In genomic region chr14:120235610-120236009, GRCm38 (mm10) we compare ENCODE assay signal across 23 mouse cellular contexts. TPM values are rescaled to one million over a fixed set of nuclear protein-coding genes. Genes with fewer than 3 reads are reported as not detected.
DNase-seq lines count a peak whose midpoint lies in the region; ATAC-seq and TF ChIP-seq lines count a peak whose summit lies in the region.
"Had no signal": no experiment of that assay in that cellular context is flagged by ENCODE, and none has a peak within 500 bp of the region (broad histone marks: within the 10 kb centered on the region; RNA-seq: fewer than 3 reads in every experiment).

No protein-coding gene starts in this region.

- H3K9ac ChIP-seq in heart, embryonic 11.5 days (ENCODE audit: low read depth, low read length), result no peak overlapping the region
- H3K9ac ChIP-seq in heart, embryonic 12.5 days, result no peak overlapping the region
- no peak overlapping the region for H3K9ac ChIP-seq in intestine, embryonic 14.5 days (ENCODE audit: low read length)
- no peak overlapping the region for H3K9ac ChIP-seq in intestine, embryonic 16.5 days (ENCODE audit: low read depth, low read length)
- H3K9ac ChIP-seq in lung, embryonic 14.5 days, result no peak overlapping the region
- no peak overlapping the region for H3K9ac ChIP-seq in lung, postnatal 0 days (replicated peaks; ENCODE audit: low read depth)
- H3K9ac ChIP-seq in stomach, postnatal 0 days (ENCODE audit: low read length), result no peak overlapping the region
- H3K9ac ChIP-seq: embryonic facial prominence, embryonic 12.5 days; forebrain, embryonic 12.5 days; hindbrain, embryonic 12.5 days; intestine, embryonic 15.5 days had no signal

- no peak overlapping the region for H3K4me3 ChIP-seq in heart, embryonic 11.5 days (ENCODE audit: low read depth, low read length)
- no peak overlapping the region for H3K4me3 ChIP-seq in heart, embryonic 12.5 days
- H3K4me3 ChIP-seq in intestine, embryonic 14.5 days (ENCODE audit: low read depth, low read length), result no peak overlapping the region
- H3K4me3 ChIP-seq in intestine, embryonic 16.5 days (ENCODE audit: low read length), result no peak overlapping the region
- H3K4me3 ChIP-seq in lung, embryonic 14.5 days (ENCODE audit: low read depth, low read length), result no peak overlapping the region
- H3K4me3 ChIP-seq in lung, postnatal 0 days (ENCODE audit: low read depth, low read length), result no peak overlapping the region
- no peak overlapping the region for H3K4me3 ChIP-seq in stomach, postnatal 0 days (ENCODE audit: low read depth, low read length)
- H3K4me3 ChIP-seq: embryonic facial prominence, embryonic 12.5 days; forebrain, embryonic 12.5 days; hindbrain, embryonic 12.5 days; intestine, embryonic 15.5 days had no signal

- peaks cover 13% of the 10 kb centered on the region for H3K4me1 ChIP-seq in heart, embryonic 11.5 days (ENCODE audit: control insufficient read depth, insufficient read depth, low read length)
- peaks cover 30% of the 10 kb centered on the region for H3K4me1 ChIP-seq in heart, embryonic 12.5 days (replicated peaks)
- peaks cover 10% of the 10 kb centered on the region for H3K4me1 ChIP-seq in intestine, embryonic 14.5 days (replicated peaks; ENCODE audit: control insufficient read depth, insufficient read depth, low read length)
- peaks cover 12% of the 10 kb centered on the region for H3K4me1 ChIP-seq in intestine, embryonic 16.5 days (ENCODE audit: control insufficient read depth, insufficient read depth, low read length)
- H3K4me1 ChIP-seq in lung, embryonic 14.5 days (ENCODE audit: insufficient read depth), result 0 out of 2 replicates have a peak, but pooled peaks cover 3% of the 10 kb centered on the region
- no peaks in the 10 kb centered on the region for H3K4me1 ChIP-seq in lung, postnatal 0 days (ENCODE audit: insufficient read depth, low read depth, low read length)
- no peaks in the 10 kb centered on the region for H3K4me1 ChIP-seq in stomach, postnatal 0 days (replicated peaks; ENCODE audit: control insufficient read depth, insufficient read depth)
- H3K4me1 ChIP-seq: embryonic facial prominence, embryonic 12.5 days; forebrain, embryonic 12.5 days had no signal

- TF ChIP-seq CTCF in lung, embryonic 14.5 days (IDR thresholded peaks at IDR 0.05; ENCODE audit: low read depth), result no peak
- no peak for TF ChIP-seq CTCF in lung, postnatal 0 days (IDR thresholded peaks at IDR 0.05)
- TF ChIP-seq CTCF in stomach, postnatal 0 days (IDR thresholded peaks at IDR 0.05; ENCODE audit: low read depth), result no peak

- H3K27me3 ChIP-seq in heart, embryonic 11.5 days (ENCODE audit: control insufficient read depth, insufficient read depth, low read length), result no peaks in the 10 kb centered on the region
- H3K27me3 ChIP-seq in heart, embryonic 12.5 days (replicated peaks), result no peaks in the 10 kb centered on the region
- no peaks in the 10 kb centered on the region for H3K27me3 ChIP-seq in intestine, embryonic 14.5 days (replicated peaks; ENCODE audit: control insufficient read depth, insufficient read depth, low read length)
- no peaks in the 10 kb centered on the region for H3K27me3 ChIP-seq in intestine, embryonic 16.5 days (replicated peaks; ENCODE audit: control insufficient read depth, insufficient read depth, low read length)
- H3K27me3 ChIP-seq in lung, embryonic 14.5 days (ENCODE audit: insufficient read depth, low read length), result no peaks in the 10 kb centered on the region
- H3K27me3 ChIP-seq in lung, postnatal 0 days (replicated peaks; ENCODE audit: insufficient read depth, low read length), result no peaks in the 10 kb centered on the region
- H3K27me3 ChIP-seq in stomach, postnatal 0 days (ENCODE audit: control insufficient read depth, insufficient read depth, low read length), result no peaks in the 10 kb centered on the region
- H3K27me3 ChIP-seq: CH12.LX; embryonic facial prominence, embryonic 12.5 days; forebrain, embryonic 12.5 days; hindbrain, embryonic 12.5 days; intestine, embryonic 15.5 days had no signal

- H3K36me3 ChIP-seq in heart, embryonic 11.5 days (ENCODE audit: control insufficient read depth, insufficient read depth, low read length), result no peaks in the 10 kb centered on the region
- no peaks in the 10 kb centered on the region for H3K36me3 ChIP-seq in heart, embryonic 12.5 days
- no peaks in the 10 kb centered on the region for H3K36me3 ChIP-seq in intestine, embryonic 14.5 days (ENCODE audit: control insufficient read depth, insufficient read depth, low read length)
- no peaks in the 10 kb centered on the region for H3K36me3 ChIP-seq in intestine, embryonic 16.5 days (ENCODE audit: control insufficient read depth, insufficient read depth, low read length)
- no peaks in the 10 kb centered on the region for H3K36me3 ChIP-seq in lung, embryonic 14.5 days (ENCODE audit: insufficient read depth)
- no peaks in the 10 kb centered on the region for H3K36me3 ChIP-seq in lung, postnatal 0 days (ENCODE audit: insufficient read depth, low read length)
- no peaks in the 10 kb centered on the region for H3K36me3 ChIP-seq in stomach, postnatal 0 days (ENCODE audit: control insufficient read depth, insufficient read depth, low read length)
- H3K36me3 ChIP-seq: embryonic facial prominence, embryonic 12.5 days; forebrain, embryonic 12.5 days; hindbrain, embryonic 12.5 days; intestine, embryonic 15.5 days had no signal

- H3K9me3 ChIP-seq in heart, embryonic 11.5 days (replicated peaks; ENCODE audit: control insufficient read depth, low read length), result no peaks in the 10 kb centered on the region
- H3K9me3 ChIP-seq in heart, embryonic 12.5 days (replicated peaks), result no peaks in the 10 kb centered on the region
- H3K9me3 ChIP-seq in intestine, embryonic 14.5 days (ENCODE audit: control insufficient read depth, low read length), result no peaks in the 10 kb centered on the region
- no peaks in the 10 kb centered on the region for H3K9me3 ChIP-seq in intestine, embryonic 16.5 days (ENCODE audit: control insufficient read depth, low read length)
- no peaks in the 10 kb centered on the region for H3K9me3 ChIP-seq in lung, embryonic 14.5 days (ENCODE audit: low read depth, low read length)
- no peaks in the 10 kb centered on the region for H3K9me3 ChIP-seq in lung, postnatal 0 days (ENCODE audit: low read length)
- H3K9me3 ChIP-seq in stomach, postnatal 0 days (ENCODE audit: control insufficient read depth, low read length), result no peaks in the 10 kb centered on the region
- H3K9me3 ChIP-seq: embryonic facial prominence, embryonic 12.5 days; forebrain, embryonic 12.5 days; hindbrain, embryonic 12.5 days; intestine, embryonic 15.5 days had no signal

- H3K27ac ChIP-seq in heart, embryonic 11.5 days (ENCODE audit: low read depth, low read length), result no peak overlapping the region
- H3K27ac ChIP-seq in heart, embryonic 12.5 days (ENCODE audit: poor library complexity, severe bottlenecking), result no peak overlapping the region
- no peak overlapping the region for H3K27ac ChIP-seq in intestine, embryonic 14.5 days (ENCODE audit: low read depth)
- no peak overlapping the region for H3K27ac ChIP-seq in intestine, embryonic 16.5 days (ENCODE audit: low read length)
- H3K27ac ChIP-seq in lung, embryonic 14.5 days (ENCODE audit: low read depth), result no peak overlapping the region
- H3K27ac ChIP-seq in lung, postnatal 0 days (ENCODE audit: low read length), result no peak overlapping the region
- H3K27ac ChIP-seq in stomach, postnatal 0 days (replicated peaks), result no peak overlapping the region
- H3K27ac ChIP-seq: embryonic facial prominence, embryonic 12.5 days; forebrain, embryonic 12.5 days; hindbrain, embryonic 12.5 days; hindbrain, postnatal 0 days; intestine, embryonic 15.5 days had no signal

- TF ChIP-seq EP300 in lung, postnatal 0 days (IDR thresholded peaks at IDR 0.05), result peak; percentile 61
- TF ChIP-seq EP300 in stomach, postnatal 0 days (optimal IDR thresholded peaks at IDR 0.05), result no peak

- WGBS in heart, embryonic 11.5 days (ENCODE audit: insufficient replicate concordance), result 41% methylated on average over 7 of the region's 7 CpGs
- WGBS in heart, embryonic 12.5 days, result 43% methylated on average over 7 of the region's 7 CpGs
- WGBS in intestine, embryonic 14.5 days, result 50% methylated on average over 7 of the region's 7 CpGs
- WGBS in intestine, embryonic 16.5 days, result 68% methylated on average over 7 of the region's 7 CpGs
- WGBS in lung, embryonic 14.5 days, result 47% methylated on average over 7 of the region's 7 CpGs
- 47% methylated on average over 7 of the region's 7 CpGs for WGBS in lung, postnatal 0 days
- WGBS in stomach, postnatal 0 days, result 63% methylated on average over 7 of the region's 7 CpGs

- no peak for ATAC-seq in heart, embryonic 11.5 days (replicated peaks; ENCODE audit: insufficient number of reproducible peaks, low FRiP score, low TSS enrichment)
- ATAC-seq in heart, embryonic 12.5 days (ENCODE audit: insufficient number of reproducible peaks, low FRiP score), result no peak
- ATAC-seq in intestine, embryonic 14.5 days (replicated peaks; ENCODE audit: low FRiP score, low TSS enrichment, low read depth), result no peak
- ATAC-seq in intestine, embryonic 16.5 days, result no peak
- no peak for ATAC-seq in lung, embryonic 14.5 days (ENCODE audit: insufficient read depth)
- ATAC-seq in lung, postnatal 0 days, result peak; percentile 59
- no peak for ATAC-seq in stomach, postnatal 0 days (ENCODE audit: low FRiP score, low TSS enrichment)
- ATAC-seq: activated CD4-positive, CD25-positive, alpha-beta regulatory T cell, adult 4 months; forebrain, embryonic 16.5 days; hindbrain, postnatal 0 days; intestine, embryonic 15.5 days; Patski had no signal

- H3K4me2 ChIP-seq in heart, embryonic 11.5 days, result peak overlapping the region; percentile 8; the same call in 1 of the 2 replicates
- no peak overlapping the region for H3K4me2 ChIP-seq in heart, embryonic 12.5 days
- no peak overlapping the region for H3K4me2 ChIP-seq in intestine, embryonic 14.5 days (ENCODE audit: low read length)
- no peak overlapping the region for H3K4me2 ChIP-seq in intestine, embryonic 16.5 days (ENCODE audit: low read depth, low read length)
- no peak overlapping the region for H3K4me2 ChIP-seq in lung, embryonic 14.5 days
- no peak overlapping the region for H3K4me2 ChIP-seq in lung, postnatal 0 days (replicated peaks; ENCODE audit: low read depth, low read length)
- H3K4me2 ChIP-seq in stomach, postnatal 0 days (replicated peaks; ENCODE audit: low read depth), result no peak overlapping the region
- H3K4me2 ChIP-seq: embryonic facial prominence, embryonic 12.5 days; forebrain, embryonic 12.5 days; hindbrain, embryonic 12.5 days; intestine, embryonic 15.5 days had no signal

- DNase-seq in intestine, embryonic 14.5 days (ENCODE audit: low spot score), result peak; percentile 47
- peak; percentile 21 for DNase-seq in lung, embryonic 14.5 days
- peak; percentile 44 for DNase-seq in lung, postnatal 0 days (ENCODE audit: low spot score)
- DNase-seq in retina, embryonic 14.5 days (ENCODE audit: low spot score), result no peak
- DNase-seq in stomach, postnatal 0 days (ENCODE audit: low spot score), result no peak
- DNase-seq: adrenal gland, postnatal 14 days; cerebellum, adult 11-12 months; cerebellum, adult 9-10 months; cerebellum, postnatal 25 days; gastrocnemius, postnatal 14 days; heart, postnatal 4 days had no signal

RNA-seq across cellular contexts. Expression of gene Mbnl2, which starts 39.9 kb away (rescaled TPM):
- polyA plus RNA-seq in heart, embryonic 11.5 days (2014; fragmentation: Nextera tagmentation; extraction: Ambion mirVana), result 107 and 126 TPM in 2 replicates
- 108 and 114 TPM in 2 replicates for polyA plus RNA-seq in heart, embryonic 12.5 days (2016; fragmentation: Nextera tagmentation; extraction: Ambion mirVana)
- polyA plus RNA-seq in intestine, embryonic 14.5 days (2014; fragmentation: Nextera tagmentation; extraction: Ambion mirVana), result 111 and 118 TPM in 2 replicates
- 114 and 127 TPM in 2 replicates for polyA plus RNA-seq in intestine, embryonic 16.5 days (2015; fragmentation: Nextera tagmentation; extraction: Ambion mirVana)
- 110 and 119 TPM in 2 replicates for polyA plus RNA-seq in lung, embryonic 14.5 days (2014; fragmentation: Nextera tagmentation; extraction: Ambion mirVana)
- 171 and 176 TPM in 2 replicates for polyA plus RNA-seq in lung, postnatal 0 days (2015; fragmentation: Nextera tagmentation; extraction: Ambion mirVana)
- polyA plus RNA-seq in stomach, postnatal 0 days (2015; fragmentation: Nextera tagmentation; extraction: Ambion mirVana), result 101 and 104 TPM in 2 replicates

Comparison
In these comparisons a context has a peak if more than half of its experiments do, and no peak if none do; other contexts are left out.
1. DNase-seq: peak in intestine, embryonic 14.5 days (single experiment), lung, embryonic 14.5 days (single experiment) and lung, postnatal 0 days (single experiment); none in retina, embryonic 14.5 days (single experiment) and stomach, postnatal 0 days (single experiment).